Mouse (Mus musculus) ES-Bruce4 (cell line): ENCODE results near the gene Dnmt3a. TPM values are rescaled to one million over a fixed set of nuclear protein-coding genes. Genes with fewer than 3 reads are reported as not detected.
A peak's percentile ranks its signal among the peaks of the same experiment; 100 is the strongest.

ENCODE experiments used
- H3K27ac ChIP-seq: 2 replicates; pipeline ENCODE4 v1.5.1; 2012; ENCODE audit warnings: low read length, inconsistent platforms; ENCODE audit not compliant: insufficient read depth
- H3K27me3 ChIP-seq: 2 replicates; pipeline ENCODE4 v1.6.1; 2012; ENCODE audit warnings: mild to moderate bottlenecking, low read length, inconsistent platforms; ENCODE audit not compliant: control insufficient read depth, poor library complexity, insufficient read depth, severe bottlenecking
- H3K36me3 ChIP-seq: 2 replicates; pipeline ENCODE4 v1.6.1; 2012; ENCODE audit warnings: inconsistent platforms, mild to moderate bottlenecking, low read length, moderate library complexity; ENCODE audit not compliant: control insufficient read depth, poor library complexity, insufficient read depth, severe bottlenecking
- H3K4me1 ChIP-seq: one replicate; pipeline ENCODE4 v1.8.1; 2011; ENCODE audit warnings: low read length; ENCODE audit not compliant: control insufficient read depth, insufficient read depth
- H3K4me3 ChIP-seq: 2 replicates; pipeline ENCODE4 v1.5.1; 2011; ENCODE audit warnings: low read depth, mild to moderate bottlenecking, low read length
- H3K9ac ChIP-seq: 2 replicates; pipeline ENCODE4 v1.6.1; 2012; ENCODE audit warnings: low read depth, mild to moderate bottlenecking, inconsistent platforms; ENCODE audit not compliant: poor library complexity, severe bottlenecking
- H3K9me3 ChIP-seq: replicated peaks from 2 replicates; pipeline ENCODE4 v1.6.1; 2012; ENCODE audit warnings: mild to moderate bottlenecking, low read length, inconsistent platforms; ENCODE audit not compliant: control insufficient read depth, poor library complexity, insufficient read depth, severe bottlenecking
- CTCF ChIP-seq: IDR thresholded peaks from one replicate; pipeline ENCODE4 v1.8.1; 2011; ENCODE audit warnings: low read depth, low read length
- EP300 ChIP-seq: IDR thresholded peaks from 2 replicates; pipeline ENCODE4 v1.6.1; 2011; ENCODE audit warnings: low read depth, low read length; ENCODE audit not compliant: insufficient read depth
- POLR2A ChIP-seq: IDR thresholded peaks from one replicate; pipeline ENCODE4 v1.8.1; 2011; ENCODE audit warnings: low read length; ENCODE audit not compliant: insufficient read depth
- polyA plus RNA-seq: library from polyadenylated mRNA; stranded (reverse); fragments of >200 nt; gene quantifications from 2 replicates; pipeline ENCODE4 v1.2.4, GENCODE M21; 2011; ENCODE audit warnings: low read depth; ENCODE audit not compliant: missing spikeins, insufficient read depth, insufficient read length

The Dnmt3a gene
- polyA plus RNA-seq, 1 experiment, result 31.9 TPM

GRCm38 (mm10) chr12:3817566-3817965, 11.8 kb downstream of the Dnmt3a start:
- Histone ChIP-seq H3K9ac (no peak overlapping the region), H3K27me3 (no peaks in the 10 kb centered on the region), H3K27ac (no peak overlapping the region), H3K9me3 (no peaks in the 10 kb centered on the region), H3K4me3 (no peak overlapping the region), H3K4me1 (no peaks in the 10 kb centered on the region), H3K36me3 (no peaks in the 10 kb centered on the region)
- no peak for TF ChIP-seq POLR2A
- TF ChIP-seq EP300, result no peak
- no peak for TF ChIP-seq CTCF

GRCm38 (mm10) chr12:3819899-3820298, 14.1 kb downstream of the Dnmt3a start:
- no peaks in the 10 kb centered on the region for H3K36me3 ChIP-seq
- no peaks in the 10 kb centered on the region for H3K9me3 ChIP-seq
- H3K27ac ChIP-seq, result no peak overlapping the region
- peaks cover 4% of the 10 kb centered on the region for H3K4me1 ChIP-seq
- TF ChIP-seq POLR2A (no peak), EP300 (no peak)
- H3K4me3 ChIP-seq, result no peak overlapping the region
- no peaks in the 10 kb centered on the region for H3K27me3 ChIP-seq
- H3K9ac ChIP-seq, result no peak overlapping the region

- Histone ChIP-seq H3K4me1 (peaks cover 7% of the 10 kb centered on the region), H3K9ac (no peak overlapping the region), H3K4me3 (no peak overlapping the region), H3K27ac (no peak overlapping the region), H3K9me3 (no peaks in the 10 kb centered on the region), H3K36me3 (no peaks in the 10 kb centered on the region), H3K27me3 (no peaks in the 10 kb centered on the region)
- TF ChIP-seq POLR2A, result no peak
- no peak for TF ChIP-seq EP300
- TF ChIP-seq CTCF, result no peak
These were observed 17.6 kb downstream of the Dnmt3a start for GRCm38 (mm10) chr12:3823408-3823807.

GRCm38 (mm10) chr12:3824906-3825713, 19.3 kb downstream of the Dnmt3a start:
- H3K27me3 ChIP-seq, result no peaks in the 10 kb centered on the region
- TF ChIP-seq CTCF (no peak), POLR2A (no peak), EP300 (no peak)
- H3K4me3 ChIP-seq, result peak overlapping the region; percentile 17
- peaks cover 9% of the 10 kb centered on the region for H3K4me1 ChIP-seq
- no peaks in the 10 kb centered on the region for H3K36me3 ChIP-seq
- no peak overlapping the region for H3K9ac ChIP-seq
- H3K9me3 ChIP-seq, result no peaks in the 10 kb centered on the region
- H3K27ac ChIP-seq, result no peak overlapping the region

- H3K27me3 ChIP-seq, result no peaks in the 10 kb centered on the region
- H3K27ac ChIP-seq, result no peak overlapping the region
- TF ChIP-seq EP300 (no peak), POLR2A (no peak), CTCF (no peak)
- peak overlapping the region; percentile 17 for H3K4me3 ChIP-seq
- no peaks in the 10 kb centered on the region for H3K36me3 ChIP-seq
- peaks cover 9% of the 10 kb centered on the region for H3K4me1 ChIP-seq
- H3K9ac ChIP-seq, result no peak overlapping the region
- no peaks in the 10 kb centered on the region for H3K9me3 ChIP-seq
These were observed 19.9 kb downstream of the Dnmt3a start for GRCm38 (mm10) chr12:3825714-3826080.

GRCm38 (mm10) chr12:3827771-3828170, 22.0 kb downstream of the Dnmt3a start:
- H3K36me3 ChIP-seq, result no peaks in the 10 kb centered on the region
- H3K27me3 ChIP-seq, result no peaks in the 10 kb centered on the region
- no peaks in the 10 kb centered on the region for H3K9me3 ChIP-seq
- H3K9ac ChIP-seq, result no peak overlapping the region
- no peak overlapping the region for H3K27ac ChIP-seq
- TF ChIP-seq POLR2A, result no peak
- TF ChIP-seq CTCF, result no peak
- TF ChIP-seq EP300, result no peak
- H3K4me1 ChIP-seq, result peaks cover 9% of the 10 kb centered on the region
- no peak overlapping the region for H3K4me3 ChIP-seq
